Mouse (Mus musculus): ENCODE measurements around the gene Adgrl1. TPM values are rescaled to one million over a fixed set of nuclear protein-coding genes. Genes with fewer than 3 reads are reported as not detected.
A peak's percentile ranks its signal among the peaks of the same experiment; 100 is the strongest.

Gene Adgrl1
- polyA plus RNA-seq, 1 experiment from 2014 or later: 8.3 TPM

- no peak for ATAC-seq (replicated peaks; ENCODE audit: extremely low read depth, insufficient read depth, low FRiP score)
- H3K9ac ChIP-seq (ENCODE audit: low read length): peak overlapping the region; percentile 84
- H3K4me3 ChIP-seq (ENCODE audit: low read length): peak overlapping the region; percentile 79
- H3K27me3 ChIP-seq (ENCODE audit: control insufficient read depth, insufficient read depth, low read length): peaks cover 12% of the 10 kb centered on the region
- 0 out of 2 replicates have a peak, but pooled peaks cover 4% of the 10 kb centered on the region for H3K9me3 ChIP-seq (replicated peaks; ENCODE audit: control insufficient read depth, low read length)
- under 1% methylated on average over 41 of the region's 41 CpGs for WGBS
- no peaks in the 10 kb centered on the region for H3K36me3 ChIP-seq (ENCODE audit: control insufficient read depth, insufficient read depth)
- H3K4me2 ChIP-seq (ENCODE audit: low read depth, low read length): peak overlapping the region; percentile 95
- no peak overlapping the region for H3K27ac ChIP-seq (ENCODE audit: low read length)
- peaks cover 7% of the 10 kb centered on the region; the same call in 1 of the 2 replicates for H3K4me1 ChIP-seq (ENCODE audit: control insufficient read depth, insufficient read depth, low read length)
Observed at GRCm38 (mm10) chr8:83876080-83876837, 23.6 kb upstream of the Adgrl1 start.

DNA sequence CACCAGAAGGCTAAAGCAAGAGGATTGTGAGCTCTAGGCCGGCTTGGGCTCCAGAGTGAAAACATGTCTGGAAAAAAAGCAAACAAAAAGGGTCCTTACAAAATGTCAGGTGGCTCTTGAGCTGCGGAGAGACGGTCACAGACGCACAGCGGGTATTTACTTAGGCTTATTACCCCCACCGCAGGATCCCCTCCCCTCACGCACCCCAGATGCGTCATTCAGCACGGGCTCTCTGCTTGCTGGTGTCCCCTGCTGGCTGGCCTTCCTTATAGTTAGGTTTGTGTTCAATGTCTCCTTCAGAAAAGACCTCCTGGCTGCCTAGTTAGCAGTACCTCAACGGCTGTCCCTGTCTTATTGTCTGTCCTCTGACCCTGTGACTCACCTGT lies 23.1 kb upstream of the Adgrl1 start:
- Histone ChIP-seq H3K9me3 (replicated peaks; ENCODE audit: control insufficient read depth, low read length) (0 out of 2 replicates have a peak, but pooled peaks cover 2% of the 10 kb centered on the region), H3K4me1 (ENCODE audit: control insufficient read depth, insufficient read depth, low read length) (peaks cover 7% of the 10 kb centered on the region; the same call in 1 of the 2 replicates), H3K4me3 (ENCODE audit: low read length) (peak overlapping the region; percentile 79), H3K4me2 (ENCODE audit: low read depth, low read length) (peak overlapping the region; percentile 95), H3K27ac (ENCODE audit: low read length) (no peak overlapping the region), H3K27me3 (ENCODE audit: control insufficient read depth, insufficient read depth, low read length) (peaks cover 12% of the 10 kb centered on the region), H3K36me3 (ENCODE audit: control insufficient read depth, insufficient read depth) (no peaks in the 10 kb centered on the region), H3K9ac (ENCODE audit: low read length) (no peak overlapping the region)
- ATAC-seq (replicated peaks; ENCODE audit: extremely low read depth, insufficient read depth, low FRiP score): no peak
- 5% methylated on average over 10 of the region's 10 CpGs for WGBS

GRCm38 (mm10) chr8:83888409-83888808 lies 11.5 kb upstream of the Adgrl1 start:
- no peaks in the 10 kb centered on the region for H3K36me3 ChIP-seq (ENCODE audit: control insufficient read depth, insufficient read depth)
- no peak overlapping the region for H3K4me2 ChIP-seq (ENCODE audit: low read depth, low read length)
- ATAC-seq (replicated peaks; ENCODE audit: extremely low read depth, insufficient read depth, low FRiP score): no peak

DNA sequence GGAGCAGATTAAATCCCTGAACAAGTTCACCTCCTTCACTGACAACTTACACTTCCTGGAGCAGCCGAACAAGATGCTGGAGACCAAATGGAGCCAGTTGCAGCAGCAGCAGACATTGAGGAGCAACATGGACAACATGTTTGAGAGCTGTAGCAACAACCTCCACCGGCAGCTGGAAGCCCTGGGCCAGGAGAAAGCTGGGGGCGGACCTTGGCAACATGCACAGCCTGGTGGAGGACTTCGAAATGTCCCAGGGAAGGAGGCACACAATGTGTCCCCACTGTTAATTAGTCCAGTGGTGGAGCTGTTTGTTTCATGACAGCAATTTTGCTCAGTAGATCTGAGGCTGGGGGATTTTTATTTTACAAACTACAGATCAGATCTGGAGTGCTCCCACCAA lies 7.8 kb upstream of the Adgrl1 start:
- H3K4me1 ChIP-seq (ENCODE audit: control insufficient read depth, insufficient read depth, low read length): 0 out of 2 replicates have a peak, but pooled peaks cover 3% of the 10 kb centered on the region
- no peak overlapping the region for H3K9ac ChIP-seq (ENCODE audit: low read length)
- no peaks in the 10 kb centered on the region for H3K36me3 ChIP-seq (ENCODE audit: control insufficient read depth, insufficient read depth)
- H3K27me3 ChIP-seq (ENCODE audit: control insufficient read depth, insufficient read depth, low read length): peaks cover 17% of the 10 kb centered on the region
- H3K27ac ChIP-seq (ENCODE audit: low read length): no peak overlapping the region
- no peak overlapping the region for H3K4me3 ChIP-seq (ENCODE audit: low read length)
- no peaks in the 10 kb centered on the region for H3K9me3 ChIP-seq (replicated peaks; ENCODE audit: control insufficient read depth, low read length)
- WGBS: 51% methylated on average over 4 of the region's 4 CpGs
- no peak overlapping the region for H3K4me2 ChIP-seq (ENCODE audit: low read depth, low read length)
- ATAC-seq (replicated peaks; ENCODE audit: extremely low read depth, insufficient read depth, low FRiP score): no peak

More at GRCm38 (mm10) chr8:83888409-83888808, 11.5 kb upstream of the Adgrl1 start:
- H3K27ac ChIP-seq (ENCODE audit: low read length): no peak overlapping the region
- no peaks in the 10 kb centered on the region for H3K27me3 ChIP-seq (ENCODE audit: control insufficient read depth, insufficient read depth, low read length)
- H3K9me3 ChIP-seq (replicated peaks; ENCODE audit: control insufficient read depth, low read length): no peaks in the 10 kb centered on the region
- 60% methylated on average over 2 of the region's 2 CpGs for WGBS
- H3K4me1 ChIP-seq (ENCODE audit: control insufficient read depth, insufficient read depth, low read length): 0 out of 2 replicates have a peak, but pooled peaks cover 3% of the 10 kb centered on the region
- no peak overlapping the region for H3K4me3 ChIP-seq (ENCODE audit: low read length)
- H3K9ac ChIP-seq (ENCODE audit: low read length): no peak overlapping the region

GRCm38 (mm10) chr8:83893915-83894314 lies 6.0 kb upstream of the Adgrl1 start:
- 0 out of 2 replicates have a peak, but pooled peaks cover 3% of the 10 kb centered on the region for H3K4me1 ChIP-seq (ENCODE audit: control insufficient read depth, insufficient read depth, low read length)
- 2% methylated on average over 5 of the region's 5 CpGs for WGBS
- no peaks in the 10 kb centered on the region for H3K36me3 ChIP-seq (ENCODE audit: control insufficient read depth, insufficient read depth)
- ATAC-seq (replicated peaks; ENCODE audit: extremely low read depth, insufficient read depth, low FRiP score): no peak
- no peak overlapping the region for H3K9ac ChIP-seq (ENCODE audit: low read length)
- H3K9me3 ChIP-seq (replicated peaks; ENCODE audit: control insufficient read depth, low read length): no peaks in the 10 kb centered on the region
- no peak overlapping the region for H3K4me3 ChIP-seq (ENCODE audit: low read length)
- no peak overlapping the region for H3K27ac ChIP-seq (ENCODE audit: low read length)
- H3K4me2 ChIP-seq (ENCODE audit: low read depth, low read length): no peak overlapping the region
- H3K27me3 ChIP-seq (ENCODE audit: control insufficient read depth, insufficient read depth, low read length): peaks cover 17% of the 10 kb centered on the region

DNA sequence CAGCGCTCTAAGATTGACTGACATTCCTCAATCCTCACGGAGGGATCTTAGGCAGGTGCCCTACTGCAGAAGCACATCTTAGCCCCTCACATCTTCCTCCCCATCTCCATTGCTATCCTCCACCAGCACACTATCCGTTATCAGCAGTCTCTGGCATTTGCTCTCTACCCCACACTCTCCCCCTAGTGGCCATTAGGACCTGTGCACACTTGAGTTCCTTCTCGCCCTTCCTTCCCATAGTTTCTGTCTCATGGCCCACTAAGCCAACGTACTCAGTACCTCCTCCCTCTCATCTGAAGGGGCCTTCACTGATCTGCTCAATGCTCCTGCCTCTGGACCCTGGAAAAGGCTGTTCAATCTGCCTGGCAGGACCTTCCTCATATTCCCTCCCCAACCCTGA lies 4.0 kb upstream of the Adgrl1 start:
- no peak for ATAC-seq (replicated peaks; ENCODE audit: extremely low read depth, insufficient read depth, low FRiP score)
- Histone ChIP-seq H3K4me2 (ENCODE audit: low read depth, low read length) (no peak overlapping the region), H3K36me3 (ENCODE audit: control insufficient read depth, insufficient read depth) (no peaks in the 10 kb centered on the region), H3K4me3 (ENCODE audit: low read length) (no peak overlapping the region), H3K27me3 (ENCODE audit: control insufficient read depth, insufficient read depth, low read length) (peaks cover 17% of the 10 kb centered on the region), H3K9ac (ENCODE audit: low read length) (no peak overlapping the region), H3K27ac (ENCODE audit: low read length) (no peak overlapping the region), H3K9me3 (replicated peaks; ENCODE audit: control insufficient read depth, low read length) (no peaks in the 10 kb centered on the region), H3K4me1 (ENCODE audit: control insufficient read depth, insufficient read depth, low read length) (0 out of 2 replicates have a peak, but pooled peaks cover 3% of the 10 kb centered on the region)
- 6% methylated on average over 5 of the region's 5 CpGs for WGBS

DNA sequence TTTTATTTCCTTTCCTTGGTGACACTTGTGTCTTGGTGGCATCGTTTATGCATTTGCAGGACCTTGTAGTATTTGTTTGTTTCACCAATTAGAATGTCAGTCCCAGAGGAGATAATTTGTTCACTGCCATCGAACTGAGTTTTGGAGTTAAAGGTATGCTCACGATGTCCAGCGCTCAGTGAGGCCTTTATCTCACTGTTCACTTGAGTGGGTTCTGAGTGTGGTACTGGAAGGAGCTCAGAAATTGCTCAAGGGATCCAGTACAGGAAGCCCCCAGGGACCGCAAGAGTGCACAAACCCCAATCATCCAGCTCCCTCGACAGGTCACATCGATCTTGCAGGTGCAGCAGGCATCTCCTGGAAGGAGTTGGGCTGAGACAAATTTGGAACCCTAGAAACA lies 3.4 kb upstream of the Adgrl1 start:
- peaks cover 17% of the 10 kb centered on the region for H3K27me3 ChIP-seq (ENCODE audit: control insufficient read depth, insufficient read depth, low read length)
- H3K9me3 ChIP-seq (replicated peaks; ENCODE audit: control insufficient read depth, low read length): no peaks in the 10 kb centered on the region
- no peaks in the 10 kb centered on the region for H3K36me3 ChIP-seq (ENCODE audit: control insufficient read depth, insufficient read depth)
- ATAC-seq (replicated peaks; ENCODE audit: extremely low read depth, insufficient read depth, low FRiP score): no peak
- no peak overlapping the region for H3K9ac ChIP-seq (ENCODE audit: low read length)
- peaks cover 7% of the 10 kb centered on the region; the same call in 1 of the 2 replicates for H3K4me1 ChIP-seq (ENCODE audit: control insufficient read depth, insufficient read depth, low read length)
- no peak overlapping the region for H3K4me2 ChIP-seq (ENCODE audit: low read depth, low read length)
- H3K27ac ChIP-seq (ENCODE audit: low read length): no peak overlapping the region
- WGBS: 82% methylated on average over 7 of the region's 7 CpGs
- H3K4me3 ChIP-seq (ENCODE audit: low read length): no peak overlapping the region

- H3K4me2 ChIP-seq (ENCODE audit: low read depth, low read length): peak overlapping the region; percentile 63
- no peak overlapping the region for H3K27ac ChIP-seq (ENCODE audit: low read length)
- no peak for ATAC-seq (replicated peaks; ENCODE audit: extremely low read depth, insufficient read depth, low FRiP score)
- H3K27me3 ChIP-seq (ENCODE audit: control insufficient read depth, insufficient read depth, low read length): peaks cover 17% of the 10 kb centered on the region
- no peaks in the 10 kb centered on the region for H3K9me3 ChIP-seq (replicated peaks; ENCODE audit: control insufficient read depth, low read length)
- no peak overlapping the region for H3K9ac ChIP-seq (ENCODE audit: low read length)
- H3K4me1 ChIP-seq (ENCODE audit: control insufficient read depth, insufficient read depth, low read length): peaks cover 12% of the 10 kb centered on the region
- no peaks in the 10 kb centered on the region for H3K36me3 ChIP-seq (ENCODE audit: control insufficient read depth, insufficient read depth)
- peak overlapping the region; percentile 30 for H3K4me3 ChIP-seq (ENCODE audit: low read length)
- 3% methylated on average over 26 of the region's 26 CpGs for WGBS
Observed at GRCm38 (mm10) chr8:83897211-83897610, 2.7 kb upstream of the Adgrl1 start.

DNA sequence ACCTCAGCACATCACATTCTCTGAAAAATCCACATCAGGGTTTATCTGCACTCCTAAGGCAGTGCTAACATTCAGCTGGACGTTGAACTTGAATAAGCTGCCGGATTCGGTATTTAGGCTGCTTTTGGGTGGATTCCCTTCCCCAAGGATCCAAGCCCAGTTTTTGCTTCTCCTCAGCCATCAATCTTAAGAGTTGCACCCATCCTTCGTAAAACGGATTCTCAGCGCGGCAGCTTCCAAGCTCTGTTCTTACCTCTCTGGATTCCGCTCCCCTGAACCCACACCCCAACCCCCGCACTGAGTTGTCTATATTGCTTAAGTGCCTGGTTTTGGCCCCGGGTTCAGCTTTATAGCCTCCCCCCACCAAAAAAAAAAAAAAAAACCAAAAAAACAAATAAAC lies 1.4 kb upstream of the Adgrl1 start:
- peaks cover 17% of the 10 kb centered on the region for H3K27me3 ChIP-seq (ENCODE audit: control insufficient read depth, insufficient read depth, low read length)
- H3K4me2 ChIP-seq (ENCODE audit: low read depth, low read length): peak overlapping the region; percentile 99
- peaks cover 21% of the 10 kb centered on the region for H3K4me1 ChIP-seq (ENCODE audit: control insufficient read depth, insufficient read depth, low read length)
- H3K4me3 ChIP-seq (ENCODE audit: low read length): peak overlapping the region; percentile 90
- no peaks in the 10 kb centered on the region for H3K9me3 ChIP-seq (replicated peaks; ENCODE audit: control insufficient read depth, low read length)
- ATAC-seq (replicated peaks; ENCODE audit: extremely low read depth, insufficient read depth, low FRiP score): no peak
- no peak overlapping the region for H3K9ac ChIP-seq (ENCODE audit: low read length)
- 15% methylated on average over 10 of the region's 10 CpGs for WGBS
- peak overlapping the region; percentile 91 for H3K27ac ChIP-seq (ENCODE audit: low read length)
- no peaks in the 10 kb centered on the region for H3K36me3 ChIP-seq (ENCODE audit: control insufficient read depth, insufficient read depth)

All from heart, embryonic 16.5 days (tissue).